Comparison of ENCODE assay signal across 14 mouse cellular contexts in the genomic region with DNA sequence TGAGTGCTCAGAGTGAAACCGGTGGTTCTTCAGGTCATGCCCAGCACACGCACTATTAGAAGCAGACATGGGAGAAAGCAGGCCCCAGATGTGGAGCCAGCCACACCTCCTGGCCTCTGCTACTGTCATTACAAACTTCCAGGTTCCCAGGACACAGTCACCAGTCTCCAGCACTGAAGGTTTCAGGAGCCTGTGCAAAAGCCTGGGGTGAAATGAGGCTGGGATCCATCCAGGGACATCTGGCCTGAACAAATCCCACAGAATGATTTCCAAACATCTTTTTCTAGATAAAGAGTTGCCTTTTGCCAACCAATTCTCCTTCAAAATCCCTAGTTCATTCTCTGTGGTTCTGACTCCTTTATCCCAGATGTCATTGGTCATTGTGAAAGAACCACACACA.
DNase-seq lines count a peak whose midpoint lies in the region.
"Had no signal": no experiment of that assay in that cellular context is flagged by ENCODE, and none has a peak within 500 bp of the region (broad histone marks: within the 10 kb centered on the region; RNA-seq: fewer than 3 reads in every experiment).

No protein-coding gene starts in this region.

- intact Hi-C loops in heart, postnatal 14 days (cut with DNase I) = no loop called here

- peak; percentile 14 for DNase-seq in adrenal gland, postnatal 14 days
- DNase-seq in adrenal gland, adult (ENCODE audit: inconsistent age in 2 of 2, low spot score in 1 of 2) = no peak
- peak; percentile 91 for DNase-seq in heart, adult 11 months
- no peak for DNase-seq in heart, postnatal 14 days
- DNase-seq in 3T3-L1 (ENCODE audit: low read depth, low spot score) (peak; percentile 72), adipocyte (ENCODE audit: low spot score) (peak; percentile 65)
- DNase-seq in frontal cortex, postnatal 14 days (ENCODE audit: low spot score in 2 of 2) = no peak
- DNase-seq: adrenal gland, adult 8-10 months; cerebellum, adult 11 months; cerebellum, adult 2 months; cerebellum, adult 9-11 months; cerebellum, postnatal 36 days; embryo, embryonic 11 days; kidney, adult 2 months had no signal

Comparison
In these comparisons a context has a peak if more than half of its experiments do, and no peak if none do; other contexts are left out.
1. DNase-seq: peak in adrenal gland, postnatal 14 days (single experiment), heart, adult 11 months (single experiment), 3T3-L1 (single experiment) and adipocyte (single experiment); none in adrenal gland, adult (0 of 2), heart, postnatal 14 days (0 of 2) and frontal cortex, postnatal 14 days (0 of 2).